Mouse (Mus musculus) E14TG2a.4 (cell line): ENCODE results near the gene Susd6.

ENCODE experiments used
- H3K27me3 ChIP-seq: 2 replicates; pipeline ENCODE4 v1.6.1; 2014; ENCODE audit warnings: low read length, control low read depth; ENCODE audit not compliant: insufficient read depth
- H3K36me3 ChIP-seq: 2 replicates; pipeline ENCODE4 v1.6.1; 2014; ENCODE audit warnings: low read length, control low read depth; ENCODE audit not compliant: insufficient read depth
- H3K4me1 ChIP-seq: replicated peaks from 2 replicates; pipeline ENCODE4 v1.6.1; 2014; ENCODE audit warnings: low read depth, low read length, control low read depth
- H3K4me3 ChIP-seq: replicated peaks from 2 replicates; pipeline ENCODE4 v1.5.1; 2014; ENCODE audit warnings: mild to moderate bottlenecking, low read length
- H3K9me3 ChIP-seq: 2 replicates; pipeline ENCODE4 v1.6.1; 2014; ENCODE audit warnings: low read length, control low read depth
- CTCF ChIP-seq: conservative IDR thresholded peaks from 2 replicates; pipeline ENCODE4 v1.5.1; 2014; ENCODE audit warnings: low read length
- NANOG ChIP-seq: IDR thresholded peaks from 2 replicates; pipeline ENCODE4 v1.6.1; 2014; ENCODE audit warnings: borderline replicate concordance, low read length, mixed read lengths
- POU5F1 ChIP-seq: IDR thresholded peaks from 2 replicates; pipeline ENCODE4 v1.6.1; 2014; ENCODE audit warnings: low read length, borderline replicate concordance

The Susd6 gene

DNA sequence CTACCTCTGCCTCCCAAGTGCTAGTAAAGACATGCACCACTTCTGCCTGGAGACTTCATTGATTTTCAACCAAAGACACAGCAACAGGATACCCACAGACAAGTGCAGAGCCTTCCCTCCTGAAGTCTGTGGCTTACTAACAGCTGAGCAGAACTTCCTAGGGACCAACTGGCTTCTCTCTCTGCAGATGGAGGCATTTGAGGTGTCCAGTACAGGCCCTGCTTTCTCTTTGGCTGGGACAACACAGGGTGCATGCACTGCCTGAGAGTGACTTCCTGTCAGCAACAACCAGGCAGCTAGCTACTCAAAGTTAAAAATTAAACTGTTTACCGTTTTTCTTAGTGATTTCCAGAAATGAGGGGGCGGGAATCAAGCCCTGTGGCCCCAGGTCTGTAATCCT is 96.7 kb downstream of the Susd6 start:
- Histone ChIP-seq H3K4me3 (no peak overlapping the region), H3K36me3 (0 out of 2 replicates have a peak, but pooled peaks cover under 1% of the 10 kb centered on the region)

GRCm38 (mm10) chr12:80889331-80889730 is 99.0 kb downstream of the Susd6 start:
- Histone ChIP-seq H3K4me3 (no peak overlapping the region), H3K9me3 (no peaks in the 10 kb centered on the region), H3K4me1 (peaks cover 51% of the 10 kb centered on the region), H3K27me3 (no peaks in the 10 kb centered on the region), H3K36me3 (no peaks in the 10 kb centered on the region)
- TF ChIP-seq CTCF: peak; percentile 91
- TF ChIP-seq POU5F1: no peak

More for the DNA sequence above, 96.7 kb downstream of the Susd6 start:
- TF ChIP-seq CTCF (no peak), NANOG (no peak), POU5F1 (no peak)
- H3K9me3 ChIP-seq: no peaks in the 10 kb centered on the region
- H3K4me1 ChIP-seq: peaks cover 55% of the 10 kb centered on the region
- no peaks in the 10 kb centered on the region for H3K27me3 ChIP-seq

DNA sequence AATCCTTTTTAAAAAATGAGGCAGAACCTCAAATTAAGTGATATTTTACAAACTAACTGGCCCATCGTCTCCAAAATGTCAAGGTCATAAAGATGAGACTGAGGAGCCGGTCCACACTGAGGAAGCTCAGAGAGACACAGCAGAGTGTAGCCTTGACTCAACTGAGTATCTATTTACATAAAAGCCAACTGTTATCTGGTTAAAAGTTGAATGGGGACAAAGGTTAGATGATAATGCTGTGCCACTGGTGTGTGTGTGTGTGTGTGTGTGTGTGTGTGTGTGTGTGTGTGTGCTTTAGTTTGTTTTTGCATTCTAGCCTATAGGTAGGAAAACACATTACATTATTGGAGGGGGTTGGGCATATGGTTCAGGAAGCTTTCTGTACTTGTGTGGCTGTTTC is 100.8 kb downstream of the Susd6 start:
- peaks cover 45% of the 10 kb centered on the region for H3K4me1 ChIP-seq
- H3K4me3 ChIP-seq: no peak overlapping the region
- H3K27me3 ChIP-seq: peaks cover 5% of the 10 kb centered on the region; the same call in 1 of the 2 replicates
- no peak for TF ChIP-seq CTCF
- no peak for TF ChIP-seq POU5F1
- no peak for TF ChIP-seq NANOG
- no peaks in the 10 kb centered on the region for H3K9me3 ChIP-seq
- no peaks in the 10 kb centered on the region for H3K36me3 ChIP-seq

DNA sequence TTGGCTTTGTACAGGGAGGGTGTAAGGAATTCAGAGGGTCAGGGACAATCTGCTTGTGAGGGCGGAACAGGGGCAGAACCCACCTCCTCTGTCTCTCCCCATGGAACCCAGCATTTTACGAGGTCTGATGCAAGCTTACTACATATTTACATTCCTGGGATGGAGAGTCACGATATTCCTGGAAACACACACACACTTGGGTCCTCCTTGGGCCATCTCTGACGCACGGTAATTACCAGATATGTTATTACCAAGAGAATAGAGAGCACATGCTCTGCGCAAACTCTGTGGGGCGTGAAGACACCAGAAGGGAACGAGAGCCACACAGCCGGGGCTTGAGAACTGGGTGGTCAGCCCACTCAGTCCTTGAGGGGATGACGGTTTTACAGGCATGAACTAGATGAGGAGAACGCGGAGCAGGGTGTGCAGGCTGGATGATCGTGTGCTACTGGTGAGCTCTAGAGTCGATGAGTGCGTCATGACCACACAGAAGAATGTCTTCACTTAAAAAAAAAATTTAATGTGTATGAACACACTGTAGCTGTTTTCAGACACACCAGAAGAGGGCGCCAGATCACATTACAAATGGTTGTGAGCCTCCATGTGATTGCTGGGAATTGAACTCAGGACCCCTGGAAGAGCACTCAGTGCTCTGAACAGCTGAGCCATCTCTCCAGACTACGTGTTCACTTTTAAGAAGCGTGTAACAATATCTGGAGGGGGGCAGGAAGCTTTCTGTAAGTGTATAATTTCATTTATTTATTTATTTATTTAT is 103.6 kb downstream of the Susd6 start:
- H3K4me1 ChIP-seq: peaks cover 25% of the 10 kb centered on the region
- TF ChIP-seq POU5F1 (no peak), NANOG (no peak), CTCF (peak; percentile 43)
- peaks cover 5% of the 10 kb centered on the region; the same call in 1 of the 2 replicates for H3K9me3 ChIP-seq
- no peak overlapping the region for H3K4me3 ChIP-seq
- H3K36me3 ChIP-seq: no peaks in the 10 kb centered on the region
- H3K27me3 ChIP-seq: peaks cover 5% of the 10 kb centered on the region; the same call in 1 of the 2 replicates

- Histone ChIP-seq H3K4me1 (peaks cover 25% of the 10 kb centered on the region), H3K27me3 (peaks cover 5% of the 10 kb centered on the region; the same call in 1 of the 2 replicates), H3K4me3 (peak overlapping the region; percentile 50), H3K36me3 (no peaks in the 10 kb centered on the region), H3K9me3 (peaks cover 5% of the 10 kb centered on the region; the same call in 1 of the 2 replicates)
- TF ChIP-seq CTCF: peak; percentile 92
- TF ChIP-seq NANOG: no peak
Measured at GRCm38 (mm10) chr12:80894973-80895570, 104.8 kb downstream of the Susd6 start.

- Histone ChIP-seq H3K4me3 (no peak overlapping the region), H3K27me3 (no peaks in the 10 kb centered on the region), H3K9me3 (no peaks in the 10 kb centered on the region), H3K4me1 (no peaks in the 10 kb centered on the region), H3K36me3 (no peaks in the 10 kb centered on the region)
- TF ChIP-seq POU5F1 (no peak), NANOG (no peak), CTCF (no peak)
Measured at GRCm38 (mm10) chr12:80909631-80910030, 119.3 kb downstream of the Susd6 start.

DNA sequence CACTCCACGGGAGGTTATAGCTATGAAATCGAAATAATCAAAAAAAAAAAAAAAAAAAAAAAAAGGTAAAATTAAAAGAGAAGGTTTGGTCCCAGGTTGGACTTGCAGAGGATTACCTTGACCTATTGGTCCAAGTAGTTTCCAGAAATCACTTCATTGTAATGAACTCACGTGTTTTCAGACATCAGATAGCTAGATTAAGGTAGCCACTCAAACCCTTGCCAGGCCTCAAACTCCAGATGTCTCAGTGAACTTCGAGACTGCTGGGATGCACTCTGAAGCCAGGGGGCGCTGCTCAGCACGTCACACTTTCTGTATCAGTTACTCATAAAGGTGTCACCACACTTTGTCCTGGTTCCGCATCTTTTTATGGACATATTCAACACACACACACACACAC is 127.5 kb downstream of the Susd6 start:
- TF ChIP-seq CTCF: peak; percentile 72
- TF ChIP-seq POU5F1: no peak
- no peak for TF ChIP-seq NANOG
- Histone ChIP-seq H3K4me3 (no peak overlapping the region), H3K36me3 (no peaks in the 10 kb centered on the region), H3K9me3 (no peaks in the 10 kb centered on the region), H3K27me3 (no peaks in the 10 kb centered on the region), H3K4me1 (peaks cover 33% of the 10 kb centered on the region)

- Histone ChIP-seq H3K4me1 (peaks cover 66% of the 10 kb centered on the region), H3K36me3 (no peaks in the 10 kb centered on the region), H3K27me3 (no peaks in the 10 kb centered on the region), H3K4me3 (peak overlapping the region; percentile 64; the same call in 1 of the 2 replicates), H3K9me3 (no peaks in the 10 kb centered on the region)
- TF ChIP-seq CTCF: no peak
- TF ChIP-seq NANOG: peak; percentile 94
- peak; percentile 97 for TF ChIP-seq POU5F1
Measured at GRCm38 (mm10) chr12:80921301-80921700, 131.0 kb downstream of the Susd6 start.
